Mouse (Mus musculus): ENCODE data around the gene Rbm8a.

- peak; percentile 42 for TF ChIP-seq POLR2A (IDR thresholded peaks at IDR 0.05; ENCODE audit: low read depth, low read length)
- no peak for TF ChIP-seq CTCF (IDR thresholded peaks at IDR 0.05; ENCODE audit: extremely low read depth, insufficient read depth, insufficient read length, insufficient replicate concordance)
Measured at GRCm38 (mm10) chr3:96593790-96594560, 35.8 kb upstream of the Rbm8a start, which contains the start of gene Polr3gl.

All from spleen, adult 2 months (tissue).